Mouse (Mus musculus) megakaryocyte-erythroid progenitor cell, adult 5-6 weeks (primary cell): ENCODE measurements around the gene Slc34a2. TPM values are rescaled to one million over a fixed set of nuclear protein-coding genes. Genes with fewer than 3 reads are reported as not detected.

Experiments used
- ATAC-seq: replicated peaks from 2 replicates; pipeline ENCODE4 v1.8.0; 2016; ENCODE audit warnings: mild to moderate bottlenecking, inconsistent platforms; ENCODE audit not compliant: severe bottlenecking, poor library complexity, low FRiP score, low TSS enrichment
- total RNA-seq, 2 experiments: library from RNA; stranded (forward) in 1 of 2; stranded (reverse) in 1 of 2; fragments of 200-1000, 215-1000 nt in 1 of 2; fragments of >200 nt in 1 of 2; fragmentation: Nextera tagmentation in 1 of 2; gene quantifications; 2 replicates each; pipeline ENCODE4 v1.2.3; 2014 to 2017

Slc34a2 gene
- total RNA-seq, 2 experiments from 2014 or later, result not detected

GRCm38 (mm10) chr5:53106125-53106524, 68.2 kb downstream of the Slc34a2 start:
- ATAC-seq, result no peak

- ATAC-seq, result no peak
Observed at GRCm38 (mm10) chr5:53106731-53107130, 68.8 kb downstream of the Slc34a2 start.

DNA sequence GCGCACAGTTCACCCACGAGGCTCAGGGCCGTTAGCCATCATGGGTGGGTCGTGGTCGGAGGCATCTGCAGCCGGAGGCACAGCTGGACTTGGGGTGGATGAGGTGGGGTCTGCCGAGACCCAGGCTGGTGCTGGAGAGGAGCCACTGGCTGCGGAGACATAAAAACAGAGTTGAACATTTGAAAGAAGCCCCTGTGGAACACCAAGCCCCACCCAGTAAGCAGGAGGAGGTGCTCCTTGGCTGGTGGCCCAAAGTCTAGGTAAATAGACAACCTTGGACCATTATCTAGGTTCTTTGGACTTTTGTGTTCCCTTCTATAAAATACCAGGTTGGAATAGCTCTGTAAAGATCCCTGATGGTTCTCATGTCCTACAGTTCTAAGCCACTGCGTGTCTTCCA, 70.1 kb downstream of the Slc34a2 start:
- ATAC-seq, result no peak

- ATAC-seq, result no peak
Observed at GRCm38 (mm10) chr5:53108668-53109067, 70.8 kb downstream of the Slc34a2 start.

- ATAC-seq, result no peak
Observed at GRCm38 (mm10) chr5:53110225-53110624, 72.3 kb downstream of the Slc34a2 start.

DNA sequence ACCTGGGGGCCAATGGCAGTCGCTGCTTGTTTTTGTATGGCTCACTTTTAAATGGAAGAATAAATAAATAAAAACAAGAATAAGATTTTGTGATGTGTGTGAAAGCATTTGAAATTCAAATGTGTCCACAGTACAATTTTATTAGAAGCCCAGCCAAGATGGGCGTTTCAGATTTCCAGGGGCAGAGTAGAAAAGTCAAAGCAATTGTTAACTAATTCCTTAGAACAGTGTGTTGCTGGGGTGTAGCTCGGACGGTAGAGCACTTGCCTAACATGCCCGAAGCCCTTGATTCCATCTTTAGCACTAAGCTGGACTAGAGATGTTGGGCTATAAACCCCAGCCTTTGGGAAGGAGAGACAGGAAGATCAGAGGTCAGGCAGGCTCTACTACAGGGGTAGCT, 73.2 kb downstream of the Slc34a2 start:
- ATAC-seq, result no peak

DNA sequence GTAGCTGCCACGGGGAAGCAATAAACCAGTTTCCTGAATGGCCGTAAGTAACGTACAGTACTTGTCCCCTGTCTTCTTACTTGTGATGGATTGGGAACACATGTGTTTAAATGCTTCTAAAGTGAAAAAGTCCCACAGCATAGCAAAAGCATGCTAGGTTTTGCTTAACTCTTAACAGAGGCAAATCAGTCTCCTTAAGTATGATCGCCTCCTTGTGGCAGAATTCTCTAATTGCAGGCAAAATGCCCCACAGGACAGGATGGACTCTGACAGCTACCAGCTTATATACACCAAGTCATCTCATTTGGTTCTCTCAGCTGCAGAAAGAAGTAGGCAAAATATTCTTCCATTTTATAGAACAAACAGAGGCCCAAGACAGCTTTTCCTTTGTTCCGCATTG, 75.1 kb downstream of the Slc34a2 start:
- no peak for ATAC-seq

DNA sequence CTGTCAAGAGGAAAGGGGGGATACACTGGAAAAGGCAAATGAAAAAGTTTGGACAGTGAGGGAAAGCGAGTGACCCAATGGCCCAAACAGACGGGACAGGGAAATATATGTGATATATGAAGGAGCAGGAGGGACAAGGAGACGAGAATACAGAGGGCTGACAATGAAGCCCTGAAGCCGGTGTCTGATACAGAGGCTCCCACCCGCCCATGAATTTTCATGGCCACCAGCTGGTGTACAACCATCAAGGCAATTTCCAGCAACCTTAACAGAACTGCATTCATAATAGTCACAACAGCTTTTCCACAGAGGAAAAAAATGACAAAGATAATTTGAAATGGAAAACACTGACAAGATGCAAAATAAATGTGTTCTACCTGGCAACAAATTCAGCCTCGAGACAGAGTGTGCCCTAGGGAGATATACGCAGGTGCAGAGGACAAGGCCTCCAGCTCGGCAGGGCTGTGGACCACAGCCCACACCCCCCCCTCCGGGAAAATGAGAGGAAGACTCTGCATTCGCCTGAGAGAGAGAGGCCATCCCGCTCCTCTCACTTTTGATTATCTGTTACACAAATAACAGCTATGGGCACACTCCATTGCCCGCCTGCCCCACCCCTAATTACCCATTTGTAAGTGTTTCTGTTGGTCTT, 76.9 kb downstream of the Slc34a2 start:
- ATAC-seq, result no peak

DNA sequence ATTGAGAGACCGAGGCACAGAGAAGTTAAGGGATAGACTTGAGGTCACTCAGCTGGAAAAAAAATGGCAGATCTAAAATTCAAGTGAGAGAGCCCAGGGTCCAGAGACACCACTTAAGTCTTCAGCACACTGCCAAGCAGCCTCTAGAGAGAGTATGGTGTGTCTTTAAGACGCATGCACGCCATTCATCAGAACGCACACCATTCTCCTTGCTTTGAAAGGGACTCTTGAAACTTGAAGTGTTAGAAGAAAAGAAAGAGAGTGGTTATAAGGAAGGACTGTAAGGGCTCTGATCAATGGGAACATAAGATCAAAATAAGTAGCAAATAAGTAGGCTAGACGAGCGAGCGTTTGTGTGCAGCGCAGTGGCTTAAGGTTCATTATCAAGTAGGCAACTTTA, 80.3 kb downstream of the Slc34a2 start:
- ATAC-seq, result no peak

DNA sequence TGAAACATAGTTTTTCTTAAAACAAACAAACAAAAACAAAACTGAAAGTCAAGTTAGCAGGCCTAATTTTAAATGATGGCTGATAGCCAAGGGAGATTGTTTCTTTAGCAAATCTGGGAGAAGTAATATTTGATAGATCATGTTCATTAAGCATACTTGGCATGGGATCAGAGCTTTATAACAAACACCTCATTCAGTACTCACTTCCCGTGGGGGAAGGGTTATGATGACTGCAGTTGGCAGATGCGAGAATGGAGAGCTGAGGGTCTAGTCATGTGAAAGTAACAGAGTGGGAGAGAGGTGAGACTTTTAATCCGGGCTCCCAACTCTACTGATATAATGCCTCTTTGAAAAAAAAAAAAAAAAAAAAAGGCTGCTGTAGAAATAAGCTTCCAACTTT, 81.8 kb downstream of the Slc34a2 start:
- ATAC-seq, result no peak

Other genes with a start within 250 kb of the Slc34a2 start
- gene Anapc4, start 204.1 kb upstream of the Slc34a2 start, total RNA-seq (2014; fragmentation: Nextera tagmentation), result 63.6 and 64.2 TPM in 2 replicates
- 70.9 and 115 TPM in 2 replicates for gene Anapc4, start 204.1 kb upstream of the Slc34a2 start, total RNA-seq (2017)
- not detected in 2 replicates for gene Sel1l3, start 175.8 kb downstream of the Slc34a2 start, total RNA-seq (2014; fragmentation: Nextera tagmentation)
- not detected in 2 replicates for gene Sel1l3, start 175.8 kb downstream of the Slc34a2 start, total RNA-seq (2017)
- gene Smim20, start 229.0 kb downstream of the Slc34a2 start, total RNA-seq (2014; fragmentation: Nextera tagmentation), result 56.5 and 92.9 TPM in 2 replicates
- 30.0 and 44.5 TPM in 2 replicates for gene Smim20, start 229.0 kb downstream of the Slc34a2 start, total RNA-seq (2017)